Mouse (Mus musculus) forebrain, embryonic 15.5 days (tissue): ENCODE results near the gene Snx9. TPM values are rescaled to one million over a fixed set of nuclear protein-coding genes. Genes with fewer than 3 reads are reported as not detected.

Experiments
- ATAC-seq: fragments of 200-750 bp; cut with Nextera tagmentation; replicated peaks from 2 replicates; pipeline ENCODE4 v1.8.0; 2017; ENCODE audit warnings: mild to moderate bottlenecking, moderate TSS enrichment, moderate library complexity
- H3K27ac ChIP-seq: fragments of 300-500 bp; sonication (generic); replicated peaks from 2 replicates; pipeline ENCODE4 v1.5.1; 2015; ENCODE audit warnings: mild to moderate bottlenecking, inconsistent platforms
- H3K27me3 ChIP-seq: fragments of 300-500 bp; sonication (generic); 2 replicates; pipeline ENCODE4 v1.6.1; 2015; ENCODE audit warnings: inconsistent platforms
- H3K36me3 ChIP-seq: fragments of 300-500 bp; sonication (generic); 2 replicates; pipeline ENCODE4 v1.6.1; 2015; ENCODE audit warnings: mild to moderate bottlenecking, inconsistent platforms
- H3K4me1 ChIP-seq: fragments of 300-500 bp; sonication (generic); 2 replicates; pipeline ENCODE4 v1.6.1; 2015; ENCODE audit warnings: inconsistent platforms
- H3K4me2 ChIP-seq: fragments of 300-500 bp; sonication (generic); replicated peaks from 2 replicates; pipeline ENCODE4 v1.6.1; 2015; ENCODE audit warnings: mild to moderate bottlenecking, inconsistent platforms
- H3K4me3 ChIP-seq: fragments of 300-500 bp; sonication (generic); 2 replicates; pipeline ENCODE4 v1.5.1; 2015; ENCODE audit warnings: mild to moderate bottlenecking, inconsistent platforms
- H3K9ac ChIP-seq: fragments of 300-500 bp; sonication (generic); replicated peaks from 2 replicates; pipeline ENCODE4 v1.6.1; 2015; ENCODE audit warnings: mild to moderate bottlenecking, inconsistent platforms
- H3K9me3 ChIP-seq: fragments of 300-500 bp; sonication (generic); 2 replicates; pipeline ENCODE4 v1.6.1; 2016; ENCODE audit warnings: inconsistent platforms
- WGBS: fragments of 180-500 bp; shearing (Covaris S2); methylation state at CpG from one replicate; pipeline ENCODE4 v1.1.7; 2015; ENCODE audit warnings: mixed read lengths; 5-methylcytosine and 5-hydroxymethylcytosine counted together
- polyA plus RNA-seq: library from polyadenylated mRNA; unstranded; fragments of >200 nt; fragmentation: Nextera tagmentation; extraction: Ambion mirVana; gene quantifications from 2 replicates; pipeline ENCODE4 v1.2.1, GENCODE M21; 2015

Gene Snx9
- polyA plus RNA-seq, 1 experiment from 2014 or later, result 5.9 TPM

- no peak overlapping the region for H3K27ac ChIP-seq
- 84% methylated on average over 7 of the region's 7 CpGs for WGBS
- H3K36me3 ChIP-seq, result no peaks in the 10 kb centered on the region
- no peak overlapping the region for H3K4me2 ChIP-seq
- no peak overlapping the region for H3K4me3 ChIP-seq
- H3K9ac ChIP-seq, result no peak overlapping the region
- peaks cover 12% of the 10 kb centered on the region; the same call in 1 of the 2 replicates for H3K4me1 ChIP-seq
- no peak for ATAC-seq
- no peaks in the 10 kb centered on the region for H3K27me3 ChIP-seq
- H3K9me3 ChIP-seq, result no peaks in the 10 kb centered on the region
Observed at GRCm38 (mm10) chr17:5800824-5801560, 40.1 kb upstream of the Snx9 start.

- Histone ChIP-seq H3K27ac (no peak overlapping the region), H3K4me1 (peaks cover 6% of the 10 kb centered on the region; the same call in 1 of the 2 replicates), H3K27me3 (no peaks in the 10 kb centered on the region), H3K36me3 (no peaks in the 10 kb centered on the region), H3K4me3 (no peak overlapping the region), H3K9me3 (no peaks in the 10 kb centered on the region), H3K4me2 (no peak overlapping the region), H3K9ac (no peak overlapping the region)
- ATAC-seq, result no peak
- WGBS, result 83% methylated on average over 17 of the region's 17 CpGs
Observed at GRCm38 (mm10) chr17:5801761-5802655, 39.1 kb upstream of the Snx9 start.

GRCm38 (mm10) chr17:5802656-5802955 lies 38.5 kb upstream of the Snx9 start:
- ATAC-seq, result no peak
- Histone ChIP-seq H3K9me3 (no peaks in the 10 kb centered on the region), H3K4me2 (no peak overlapping the region), H3K4me3 (no peak overlapping the region), H3K4me1 (0 out of 2 replicates have a peak, but pooled peaks cover 2% of the 10 kb centered on the region), H3K27me3 (no peaks in the 10 kb centered on the region), H3K27ac (no peak overlapping the region), H3K9ac (no peak overlapping the region), H3K36me3 (no peaks in the 10 kb centered on the region)
- 91% methylated on average over 5 of the region's 5 CpGs for WGBS

- 90% methylated on average over 10 of the region's 10 CpGs for WGBS
- Histone ChIP-seq H3K27ac (no peak overlapping the region), H3K4me2 (no peak overlapping the region), H3K9me3 (no peaks in the 10 kb centered on the region), H3K4me1 (0 out of 2 replicates have a peak, but pooled peaks cover 2% of the 10 kb centered on the region), H3K27me3 (no peaks in the 10 kb centered on the region), H3K9ac (no peak overlapping the region), H3K4me3 (no peak overlapping the region), H3K36me3 (no peaks in the 10 kb centered on the region)
- ATAC-seq, result no peak
Observed at GRCm38 (mm10) chr17:5803229-5804012, 37.7 kb upstream of the Snx9 start.

GRCm38 (mm10) chr17:5804370-5805150 lies 36.6 kb upstream of the Snx9 start:
- Histone ChIP-seq H3K4me1 (0 out of 2 replicates have a peak, but pooled peaks cover 2% of the 10 kb centered on the region), H3K27me3 (no peaks in the 10 kb centered on the region), H3K9ac (no peak overlapping the region), H3K4me2 (no peak overlapping the region), H3K4me3 (no peak overlapping the region), H3K27ac (no peak overlapping the region), H3K9me3 (no peaks in the 10 kb centered on the region), H3K36me3 (no peaks in the 10 kb centered on the region)
- no peak for ATAC-seq
- WGBS, result 79% methylated on average over 12 of the region's 12 CpGs

GRCm38 (mm10) chr17:5805151-5805834 lies 35.8 kb upstream of the Snx9 start:
- H3K9ac ChIP-seq, result no peak overlapping the region
- 46% methylated on average over 7 of the region's 7 CpGs for WGBS
- H3K4me1 ChIP-seq, result 0 out of 2 replicates have a peak, but pooled peaks cover 2% of the 10 kb centered on the region
- H3K27ac ChIP-seq, result no peak overlapping the region
- no peak overlapping the region for H3K4me3 ChIP-seq
- no peak for ATAC-seq
- H3K36me3 ChIP-seq, result no peaks in the 10 kb centered on the region
- no peak overlapping the region for H3K4me2 ChIP-seq
- H3K27me3 ChIP-seq, result no peaks in the 10 kb centered on the region
- no peaks in the 10 kb centered on the region for H3K9me3 ChIP-seq

GRCm38 (mm10) chr17:5805935-5806334 lies 35.2 kb upstream of the Snx9 start:
- Histone ChIP-seq H3K4me3 (no peak overlapping the region), H3K27ac (no peak overlapping the region), H3K4me1 (0 out of 2 replicates have a peak, but pooled peaks cover 2% of the 10 kb centered on the region), H3K27me3 (no peaks in the 10 kb centered on the region), H3K9me3 (no peaks in the 10 kb centered on the region), H3K4me2 (no peak overlapping the region), H3K9ac (no peak overlapping the region), H3K36me3 (no peaks in the 10 kb centered on the region)
- ATAC-seq, result no peak
- 81% methylated on average over 2 of the region's 2 CpGs for WGBS

GRCm38 (mm10) chr17:5806823-5807222 lies 34.3 kb upstream of the Snx9 start:
- Histone ChIP-seq H3K27ac (no peak overlapping the region), H3K9ac (no peak overlapping the region), H3K4me3 (no peak overlapping the region), H3K27me3 (no peaks in the 10 kb centered on the region), H3K9me3 (no peaks in the 10 kb centered on the region), H3K36me3 (no peaks in the 10 kb centered on the region), H3K4me1 (0 out of 2 replicates have a peak, but pooled peaks cover 2% of the 10 kb centered on the region), H3K4me2 (no peak overlapping the region)
- 93% methylated on average over 2 of the region's 2 CpGs for WGBS
- no peak for ATAC-seq

- no peak overlapping the region for H3K9ac ChIP-seq
- no peaks in the 10 kb centered on the region for H3K36me3 ChIP-seq
- WGBS, result 87% methylated on average over 3 of the region's 3 CpGs
- H3K4me1 ChIP-seq, result 0 out of 2 replicates have a peak, but pooled peaks cover 2% of the 10 kb centered on the region
- no peak overlapping the region for H3K27ac ChIP-seq
- H3K27me3 ChIP-seq, result no peaks in the 10 kb centered on the region
- H3K4me2 ChIP-seq, result no peak overlapping the region
- no peak overlapping the region for H3K4me3 ChIP-seq
- no peaks in the 10 kb centered on the region for H3K9me3 ChIP-seq
- no peak for ATAC-seq
Observed at GRCm38 (mm10) chr17:5807847-5808386, 33.2 kb upstream of the Snx9 start.

- Histone ChIP-seq H3K4me2 (no peak overlapping the region), H3K4me1 (0 out of 2 replicates have a peak, but pooled peaks cover 1% of the 10 kb centered on the region), H3K4me3 (no peak overlapping the region), H3K36me3 (no peaks in the 10 kb centered on the region), H3K9me3 (no peaks in the 10 kb centered on the region), H3K9ac (no peak overlapping the region), H3K27ac (no peak overlapping the region), H3K27me3 (no peaks in the 10 kb centered on the region)
- no peak for ATAC-seq
- WGBS, result 71% methylated on average over 8 of the region's 8 CpGs
Observed at GRCm38 (mm10) chr17:5813863-5814640, 27.1 kb upstream of the Snx9 start.
